Comparison of ENCODE assay signal across 38 mouse cellular contexts in genomic region chr12:80720507-80720906, GRCm38 (mm10). TPM values are rescaled to one million over a fixed set of nuclear protein-coding genes. Genes with fewer than 3 reads are reported as not detected.
DNase-seq lines count a peak whose midpoint lies in the region; ATAC-seq and TF ChIP-seq lines count a peak whose summit lies in the region.
"Had no signal": no experiment of that assay in that cellular context is flagged by ENCODE, and none has a peak within 500 bp of the region (broad histone marks: within the 10 kb centered on the region; RNA-seq: fewer than 3 reads in every experiment).

No protein-coding gene starts in this region.

- no peak for TF ChIP-seq CTCF in midbrain, postnatal 0 days (IDR thresholded peaks at IDR 0.05)

- DNase-seq in embryo, embryonic 10 days (ENCODE audit: low spot score) = peak; percentile 17
- DNase-seq in embryo, embryonic 9.5 days (ENCODE audit: extremely low spot score) = no peak
- DNase-seq in midbrain, embryonic 11.5 days (ENCODE audit: low spot score, missing footprints) = no peak
- DNase-seq in midbrain, postnatal 0 days (ENCODE audit: low spot score) = no peak
- DNase-seq in ES-CJ7 (ENCODE audit: low read depth, low spot score) (peak; percentile 25), ZHBTc4 (ENCODE audit: low read depth, low spot score) (peak; percentile 43)
- DNase-seq in kidney, adult 18-20 months = no peak
- DNase-seq: adrenal gland, postnatal 14 days; cerebellum, adult 8-10 months; cerebellum, postnatal 25 days; gastrocnemius, postnatal 25 days; heart, adult 11 months; kidney, adult 9 months; kidney, postnatal 36 days; right cerebral cortex, postnatal 25 days; thymus, adult 18-20 months; thymus, postnatal 25 days had no signal

- H3K27ac ChIP-seq in midbrain, embryonic 11.5 days (ENCODE audit: low read depth, low read length) = no peak overlapping the region
- no peak overlapping the region for H3K27ac ChIP-seq in midbrain, postnatal 0 days (ENCODE audit: low read depth, low read length)
- no peak overlapping the region for H3K27ac ChIP-seq in kidney, embryonic 14.5 days (ENCODE audit: low read depth, low read length)
- H3K27ac ChIP-seq: embryonic facial prominence, embryonic 12.5 days; heart, embryonic 10.5 days; heart, embryonic 15.5 days; hindbrain, embryonic 15.5 days; layer of hippocampus, adult 2 months; left cerebral cortex, adult 2 months; limb, embryonic 13.5 days; lung, embryonic 15.5 days; midbrain, embryonic 12.5 days; neural tube, embryonic 12.5 days; stomach, embryonic 15.5 days had no signal

- no peak overlapping the region for H3K9ac ChIP-seq in midbrain, embryonic 11.5 days (ENCODE audit: low read length)
- H3K9ac ChIP-seq in midbrain, postnatal 0 days (replicated peaks; ENCODE audit: low read length, poor library complexity, severe bottlenecking) = no peak overlapping the region
- no peak overlapping the region for H3K9ac ChIP-seq in kidney, embryonic 14.5 days (ENCODE audit: low read depth, low read length)
- H3K9ac ChIP-seq: embryonic facial prominence, embryonic 12.5 days; heart, embryonic 15.5 days; hindbrain, embryonic 15.5 days; limb, embryonic 13.5 days; lung, embryonic 15.5 days; midbrain, embryonic 12.5 days; neural tube, embryonic 12.5 days; stomach, embryonic 15.5 days had no signal

- no peaks in the 10 kb centered on the region for H3K27me3 ChIP-seq in midbrain, embryonic 11.5 days (ENCODE audit: control insufficient read depth, insufficient read depth, low read length)
- no peaks in the 10 kb centered on the region for H3K27me3 ChIP-seq in midbrain, postnatal 0 days (ENCODE audit: insufficient read depth, low read length)
- no peaks in the 10 kb centered on the region for H3K27me3 ChIP-seq in kidney, embryonic 14.5 days (ENCODE audit: control insufficient read depth, insufficient read depth, low read length)
- H3K27me3 ChIP-seq: embryonic facial prominence, embryonic 12.5 days; heart, embryonic 15.5 days; hindbrain, embryonic 15.5 days; lung, embryonic 15.5 days; neural tube, embryonic 12.5 days had no signal

- H3K4me2 ChIP-seq in midbrain, embryonic 11.5 days = no peak overlapping the region
- H3K4me2 ChIP-seq in midbrain, postnatal 0 days (ENCODE audit: low read depth, low read length, poor library complexity, severe bottlenecking) = no peak overlapping the region
- H3K4me2 ChIP-seq in kidney, embryonic 14.5 days (replicated peaks; ENCODE audit: low read depth, low read length) = no peak overlapping the region
- H3K4me2 ChIP-seq: embryonic facial prominence, embryonic 12.5 days; heart, embryonic 15.5 days; hindbrain, embryonic 15.5 days; limb, embryonic 13.5 days; liver, embryonic 11.5 days; lung, embryonic 15.5 days; midbrain, embryonic 12.5 days; neural tube, embryonic 12.5 days; stomach, embryonic 15.5 days had no signal

- peaks cover 3% of the 10 kb centered on the region for H3K4me1 ChIP-seq in midbrain, embryonic 11.5 days (ENCODE audit: control insufficient read depth, insufficient read depth, low read length)
- H3K4me1 ChIP-seq in midbrain, postnatal 0 days (ENCODE audit: insufficient read depth, low read length) = peaks cover 3% of the 10 kb centered on the region; the same call in 1 of the 2 replicates
- H3K4me1 ChIP-seq in kidney, embryonic 14.5 days (ENCODE audit: control insufficient read depth, insufficient read depth, low read length) = 0 out of 2 replicates have a peak, but pooled peaks cover 3% of the 10 kb centered on the region
- H3K4me1 ChIP-seq: embryonic facial prominence, embryonic 12.5 days; limb, embryonic 13.5 days; midbrain, embryonic 12.5 days; neural tube, embryonic 12.5 days; stomach, embryonic 15.5 days had no signal

- no peak overlapping the region for H3K4me3 ChIP-seq in midbrain, embryonic 11.5 days (ENCODE audit: low read depth, low read length)
- H3K4me3 ChIP-seq in midbrain, postnatal 0 days (ENCODE audit: low read depth, low read length) = no peak overlapping the region
- H3K4me3 ChIP-seq in kidney, embryonic 14.5 days (ENCODE audit: low read length) = no peak overlapping the region
- H3K4me3 ChIP-seq: embryonic facial prominence, embryonic 12.5 days; heart, embryonic 10.5 days; heart, embryonic 15.5 days; hindbrain, embryonic 15.5 days; layer of hippocampus, adult 2 months; left cerebral cortex, adult 2 months; limb, embryonic 13.5 days; lung, embryonic 15.5 days; midbrain, embryonic 12.5 days; myocyte; neural tube, embryonic 12.5 days; stomach, embryonic 15.5 days had no signal

- 0 out of 2 replicates have a peak, but pooled peaks have one; percentile 27 for ATAC-seq in midbrain, embryonic 11.5 days (ENCODE audit: low FRiP score)
- no peak for ATAC-seq in midbrain, postnatal 0 days (ENCODE audit: low FRiP score)
- ATAC-seq in kidney, embryonic 14.5 days (ENCODE audit: low FRiP score, low TSS enrichment) = no peak
- ATAC-seq: forebrain, embryonic 14.5 days; intestine, embryonic 16.5 days had no signal

- no peaks in the 10 kb centered on the region for H3K9me3 ChIP-seq in midbrain, embryonic 11.5 days (ENCODE audit: control insufficient read depth, low read length)
- no peaks in the 10 kb centered on the region for H3K9me3 ChIP-seq in midbrain, postnatal 0 days (ENCODE audit: low read length)
- no peaks in the 10 kb centered on the region for H3K9me3 ChIP-seq in kidney, embryonic 14.5 days (ENCODE audit: control insufficient read depth, low read length)
- H3K9me3 ChIP-seq: embryonic facial prominence, embryonic 12.5 days; heart, embryonic 10.5 days; heart, embryonic 15.5 days; hindbrain, embryonic 15.5 days; limb, embryonic 13.5 days; lung, embryonic 15.5 days; midbrain, embryonic 12.5 days; neural tube, embryonic 12.5 days; stomach, embryonic 15.5 days had no signal

- WGBS in midbrain, embryonic 11.5 days = 32% methylated on average over 12 of the region's 12 CpGs
- 27% methylated on average over 12 of the region's 12 CpGs for WGBS in midbrain, postnatal 0 days
- 75% methylated on average over 12 of the region's 12 CpGs for WGBS in kidney, embryonic 14.5 days

- H3K36me3 ChIP-seq in midbrain, embryonic 11.5 days (ENCODE audit: control insufficient read depth, insufficient read depth, low read length) = no peaks in the 10 kb centered on the region
- H3K36me3 ChIP-seq in midbrain, postnatal 0 days (ENCODE audit: insufficient read depth, low read length) = no peaks in the 10 kb centered on the region
- no peaks in the 10 kb centered on the region for H3K36me3 ChIP-seq in kidney, embryonic 14.5 days (ENCODE audit: control insufficient read depth, insufficient read depth, low read length)
- H3K36me3 ChIP-seq: embryonic facial prominence, embryonic 12.5 days; heart, embryonic 10.5 days; heart, embryonic 15.5 days; hindbrain, embryonic 15.5 days; limb, embryonic 13.5 days; lung, embryonic 15.5 days; midbrain, embryonic 12.5 days; neural tube, embryonic 12.5 days; stomach, embryonic 15.5 days had no signal

RNA-seq across cellular contexts. Expression of gene Plekhd1, which starts 28.1 kb away (rescaled TPM):
- 1.1 and 1.4 TPM in 2 replicates for polyA plus RNA-seq in midbrain, embryonic 11.5 days (2014; fragmentation: Nextera tagmentation; extraction: Ambion mirVana)
- 4.9 and 6.6 TPM in 2 replicates for total RNA-seq in midbrain, postnatal 0 days (2014; rRNA removed)
- 2.9 and 3.3 TPM in 2 replicates for polyA plus RNA-seq in midbrain, postnatal 0 days (2015; fragmentation: Nextera tagmentation; extraction: Ambion mirVana)
- 0.84 and 0.94 TPM in 2 replicates for polyA plus RNA-seq in kidney, embryonic 14.5 days (2014; fragmentation: Nextera tagmentation; extraction: Ambion mirVana)
- total RNA-seq: adrenal gland, postnatal 14 days; gastrocnemius, postnatal 25 days; heart, postnatal 25 days; megakaryocyte progenitor cell, adult 5-6 weeks had no signal
- polyA plus RNA-seq: myocyte had no signal

RNA-seq across cellular contexts. Expression of gene Ccdc177, which starts 40.0 kb away (rescaled TPM):
- polyA plus RNA-seq in midbrain, embryonic 11.5 days (2014; fragmentation: Nextera tagmentation; extraction: Ambion mirVana) = 4.9 and 5.3 TPM in 2 replicates
- total RNA-seq in midbrain, postnatal 0 days (2014; rRNA removed) = 22.4 and 25.5 TPM in 2 replicates
- 2.1 and 2.4 TPM in 2 replicates for polyA plus RNA-seq in midbrain, postnatal 0 days (2015; fragmentation: Nextera tagmentation; extraction: Ambion mirVana)
- 0.19 and 0.24 TPM in 2 replicates for polyA plus RNA-seq in kidney, embryonic 14.5 days (2014; fragmentation: Nextera tagmentation; extraction: Ambion mirVana)
- total RNA-seq: adrenal gland, postnatal 14 days; CH12.LX; gastrocnemius, postnatal 25 days had no signal
- polyA plus RNA-seq: C2C12; heart, embryonic 15.5 days; liver, embryonic 11.5 days; liver, embryonic 16.5 days; myocyte had no signal

Comparison
In these comparisons a context has a peak if more than half of its experiments do, and no peak if none do; other contexts are left out.
1. DNase-seq: peak in embryo, embryonic 10 days (single experiment), ES-CJ7 (single experiment) and ZHBTc4 (single experiment); none in embryo, embryonic 9.5 days (single experiment), midbrain, embryonic 11.5 days (single experiment), midbrain, postnatal 0 days (single experiment) and kidney, adult 18-20 months (single experiment).